Mouse (Mus musculus) lung, postnatal 0 days (tissue): ENCODE data around the gene Efcab11.

Experiments
- CTCF ChIP-seq: IDR thresholded peaks from 2 replicates; pipeline ENCODE4 v1.5.1; 2016; ENCODE audit warnings: antibody characterized with exemption, mild to moderate bottlenecking
- EP300 ChIP-seq: IDR thresholded peaks from 2 replicates; pipeline ENCODE4 v1.6.1; 2016; ENCODE audit warnings: antibody characterized with exemption, mild to moderate bottlenecking, control low read depth

DNA sequence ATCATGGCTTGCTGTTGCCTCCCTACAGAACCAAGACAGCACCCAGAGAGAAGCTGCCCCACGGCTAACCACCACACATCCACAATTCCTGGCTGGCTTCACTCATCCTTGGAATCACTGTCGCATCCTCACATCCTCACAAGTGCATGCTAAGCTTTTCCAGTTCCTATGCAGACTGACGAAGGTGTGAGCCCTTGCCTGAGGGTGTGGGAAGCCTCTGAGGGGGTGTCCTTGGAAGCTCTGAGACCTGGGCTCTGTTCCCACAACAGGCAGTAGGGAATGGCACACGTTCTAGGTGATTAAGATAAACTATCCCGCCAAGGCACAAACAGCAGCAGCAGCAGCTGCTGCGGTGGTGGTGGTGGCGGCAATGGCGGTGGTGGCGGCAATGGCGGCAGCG is 164.5 kb downstream of the Efcab11 start:
- TF ChIP-seq CTCF (no peak), EP300 (no peak)
